Mouse (Mus musculus): ENCODE data around the gene Aldh1a3.

Gene Aldh1a3

GRCm38 (mm10) chr7:66416829-66417228, 10.5 kb downstream of the Aldh1a3 start:
- DNase-seq (ENCODE audit: low spot score): no peak

GRCm38 (mm10) chr7:66413093-66413492, 14.2 kb downstream of the Aldh1a3 start:
- no peak for DNase-seq (ENCODE audit: low spot score)

DNA sequence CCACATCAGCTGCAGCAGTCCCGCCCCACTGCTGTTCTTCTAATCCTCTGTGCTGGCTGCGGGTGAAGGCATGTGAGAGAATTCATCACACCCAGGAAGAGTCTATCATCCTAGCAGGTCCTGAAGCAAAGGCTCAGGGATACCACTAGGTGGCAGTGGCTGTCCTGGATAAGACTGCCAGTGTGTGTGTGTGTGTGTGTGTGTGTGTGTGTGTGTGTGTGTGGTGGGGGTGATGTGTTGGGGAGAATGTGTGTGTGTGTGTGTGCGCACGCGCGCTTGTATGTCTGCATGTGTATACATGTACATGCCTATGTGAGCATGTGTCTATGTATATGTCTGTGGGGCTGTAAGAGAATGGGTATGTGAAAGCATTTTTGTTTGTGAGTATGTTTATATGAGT, 17.9 kb downstream of the Aldh1a3 start:
- DNase-seq (ENCODE audit: low spot score): peak; percentile 73

- DNase-seq (ENCODE audit: low spot score): no peak
Observed at GRCm38 (mm10) chr7:66406971-66407370, 20.3 kb downstream of the Aldh1a3 start.

GRCm38 (mm10) chr7:66405951-66406721, 21.2 kb downstream of the Aldh1a3 start:
- no peak for DNase-seq (ENCODE audit: low spot score)

GRCm38 (mm10) chr7:66405541-66405940, 21.8 kb downstream of the Aldh1a3 start:
- DNase-seq (ENCODE audit: low spot score): no peak

- no peak for DNase-seq (ENCODE audit: low spot score)
Observed at GRCm38 (mm10) chr7:66404802-66405201, 22.5 kb downstream of the Aldh1a3 start.

- no peak for DNase-seq (ENCODE audit: low spot score)
Observed at GRCm38 (mm10) chr7:66404141-66404540, 23.2 kb downstream of the Aldh1a3 start.

- no peak for DNase-seq (ENCODE audit: low spot score)
Observed at GRCm38 (mm10) chr7:66402876-66403275, 24.4 kb downstream of the Aldh1a3 start.

DNA sequence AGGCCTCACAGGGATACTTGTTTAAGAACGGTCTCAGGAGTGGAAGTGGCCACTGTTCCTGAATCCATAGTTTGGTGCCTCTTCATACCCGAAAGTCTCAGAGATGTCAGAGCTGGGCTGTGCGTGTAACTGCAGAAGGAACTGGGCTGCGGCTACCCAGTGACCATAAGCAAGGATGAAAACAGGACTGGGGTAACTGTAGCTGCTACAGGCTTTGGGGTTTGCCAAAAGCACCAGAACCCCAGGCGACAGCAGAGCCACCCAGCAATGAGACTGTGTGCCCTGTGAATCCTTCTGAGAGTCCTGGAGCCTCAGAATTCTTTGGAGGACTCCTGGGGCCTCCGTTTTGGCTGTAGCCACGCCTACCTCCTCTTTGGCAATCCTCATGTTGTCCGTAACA, 25.7 kb downstream of the Aldh1a3 start:
- DNase-seq (ENCODE audit: low spot score): no peak

GRCm38 (mm10) chr7:66397288-66397687, 30.0 kb downstream of the Aldh1a3 start:
- DNase-seq (ENCODE audit: low spot score): no peak

- DNase-seq (ENCODE audit: low spot score): peak; percentile 94
Observed at GRCm38 (mm10) chr7:66388621-66389532, 38.4 kb downstream of the Aldh1a3 start.

DNA sequence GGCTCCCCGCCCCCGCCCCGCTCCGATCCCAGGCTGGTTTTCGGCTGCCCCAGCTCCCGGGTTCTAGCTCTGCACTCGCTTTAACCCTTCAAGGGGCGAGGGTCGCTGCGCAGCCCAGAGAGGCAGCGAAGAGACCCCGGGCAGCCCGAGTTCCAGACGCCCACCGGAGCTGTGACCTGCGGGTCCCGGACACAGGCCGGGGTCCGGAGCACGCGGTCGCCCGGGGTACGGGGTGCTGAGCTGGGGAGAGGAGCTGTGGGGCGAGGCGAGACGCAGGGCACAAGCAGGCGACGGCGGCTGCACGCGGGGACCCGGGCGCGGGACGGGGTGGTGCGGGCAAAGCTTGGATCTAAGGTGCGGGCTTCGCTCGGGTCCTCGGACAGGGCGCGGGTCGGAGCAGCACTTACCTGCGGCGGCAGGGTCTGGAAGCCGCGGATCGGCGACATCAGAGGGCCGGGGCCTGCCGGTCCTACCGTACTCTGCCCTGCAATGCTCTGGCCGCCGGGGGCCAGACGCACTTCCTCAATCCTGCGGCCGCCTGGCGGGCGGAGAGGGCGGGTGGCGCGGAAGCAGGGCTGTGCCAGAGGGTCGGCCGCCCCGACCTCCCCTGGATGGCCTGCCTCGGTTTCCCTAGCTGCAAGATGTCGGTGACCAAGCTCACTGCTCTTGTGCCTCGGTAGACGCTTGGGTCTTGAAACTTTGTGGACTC, 39.4 kb downstream of the Aldh1a3 start, which contains the start of gene Lrrk1:
Lrrk1 (minus strand) TSS at position 538 of the 709 bp plus-strand sequence.
- DNase-seq (ENCODE audit: low spot score): peak; percentile 80

- no peak for DNase-seq (ENCODE audit: low spot score)
Observed at GRCm38 (mm10) chr7:66387419-66387812, 39.9 kb downstream of the Aldh1a3 start.

DNA sequence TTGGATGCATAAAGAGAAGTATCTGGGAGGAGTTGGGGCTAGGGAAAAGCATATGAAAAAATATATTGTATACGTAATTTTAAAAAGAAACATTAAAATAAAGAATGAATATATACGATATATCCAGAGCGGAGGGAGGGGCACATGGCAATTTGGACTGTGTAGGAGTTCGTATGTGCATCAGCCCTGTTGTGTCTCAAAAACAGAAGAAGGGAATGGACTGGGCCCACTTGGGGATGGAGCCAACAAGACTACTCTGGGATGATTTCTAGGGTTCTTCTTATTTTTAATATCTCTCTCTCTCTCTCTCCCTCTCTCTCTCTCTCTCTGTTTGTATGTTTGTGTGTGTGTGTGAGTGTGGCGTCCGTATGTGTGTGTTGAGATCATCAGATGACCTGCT, 40.9 kb downstream of the Aldh1a3 start:
- no peak for DNase-seq (ENCODE audit: low spot score)

- no peak for DNase-seq (ENCODE audit: low spot score)
Observed at GRCm38 (mm10) chr7:66385826-66386225, 41.5 kb downstream of the Aldh1a3 start.

DNA sequence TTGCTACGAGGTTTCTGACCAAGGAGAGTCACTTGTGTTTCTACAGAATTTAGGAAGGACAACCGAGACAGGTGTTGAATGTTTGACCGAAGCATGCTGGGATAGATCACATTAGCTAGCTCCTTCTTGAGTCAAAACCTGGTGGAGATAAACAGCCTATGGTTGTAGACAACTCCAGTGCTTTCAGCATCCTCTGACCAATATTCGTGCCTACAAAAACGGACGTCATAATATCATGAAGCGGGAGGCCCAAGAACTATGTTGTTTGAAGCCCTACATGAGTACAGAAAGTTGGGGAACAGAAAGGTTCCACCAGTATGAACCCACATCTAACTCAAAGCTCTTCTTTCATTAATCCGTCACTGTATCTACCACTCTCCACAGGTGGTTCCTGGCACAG, 42.4 kb downstream of the Aldh1a3 start:
- DNase-seq (ENCODE audit: low spot score): no peak

- no peak for DNase-seq (ENCODE audit: low spot score)
Observed at GRCm38 (mm10) chr7:66384213-66384612, 43.1 kb downstream of the Aldh1a3 start.

GRCm38 (mm10) chr7:66376560-66376959, 50.8 kb downstream of the Aldh1a3 start:
- DNase-seq (ENCODE audit: low spot score): no peak

- no peak for DNase-seq (ENCODE audit: low spot score)
Observed at GRCm38 (mm10) chr7:66375736-66376135, 51.6 kb downstream of the Aldh1a3 start.

DNA sequence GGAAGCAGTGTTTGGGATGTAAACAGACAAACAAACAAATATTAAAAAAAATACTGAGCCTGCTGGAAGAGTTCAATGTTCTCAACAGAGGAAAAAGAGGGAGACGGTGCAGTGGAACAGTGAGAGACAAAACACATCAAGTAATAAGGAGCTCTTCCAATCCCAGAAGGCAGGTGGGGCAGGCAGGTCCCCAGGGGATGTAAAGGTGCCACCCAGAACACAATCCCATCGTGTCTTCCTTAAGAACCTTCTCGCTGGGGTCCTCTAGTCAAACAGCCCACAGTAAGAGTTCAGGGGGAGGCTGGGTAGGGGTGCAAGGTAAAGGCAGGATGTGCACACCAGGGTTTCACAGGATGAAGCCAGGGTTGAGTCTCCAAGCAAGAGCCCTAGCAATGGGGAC, 53.9 kb downstream of the Aldh1a3 start:
- no peak for DNase-seq (ENCODE audit: low spot score)

GRCm38 (mm10) chr7:66370970-66371369, 56.3 kb downstream of the Aldh1a3 start:
- DNase-seq (ENCODE audit: low spot score): no peak

Measured in embryo, embryonic 10 days (tissue).